Mouse (Mus musculus): ENCODE results near the gene Manf.

GRCm38 (mm10) chr9:106893327-106893726 lies 1.5 kb upstream of the Manf start:
- TF ChIP-seq CTCF (IDR thresholded peaks at IDR 0.05) (no peak), EP300 (IDR thresholded peaks at IDR 0.05) (no peak)
